Mouse (Mus musculus) limb, embryonic 13.5 days (tissue): Measurements from ENCODE around the gene Tmtc4. TPM values are rescaled to one million over a fixed set of nuclear protein-coding genes. Genes with fewer than 3 reads are reported as not detected.
A peak's percentile ranks its signal among the peaks of the same experiment; 100 is the strongest.

ENCODE experiments used
- ATAC-seq: fragments of 200-750 bp; cut with Nextera tagmentation; 2 replicates; pipeline ENCODE4 v1.8.0; 2017; ENCODE audit warnings: low read depth, moderate number of reproducible peaks, moderate TSS enrichment; ENCODE audit not compliant: low FRiP score
- H3K27ac ChIP-seq: fragments of 300-500 bp; sonication (generic); 2 replicates; pipeline ENCODE4 v1.5.1; 2015; ENCODE audit warnings: inconsistent platforms, mild to moderate bottlenecking, moderate library complexity
- H3K27me3 ChIP-seq: fragments of 300-500 bp; sonication (generic); 2 replicates; pipeline ENCODE4 v1.6.1; 2015; ENCODE audit warnings: mild to moderate bottlenecking, inconsistent platforms
- H3K36me3 ChIP-seq: fragments of 300-500 bp; sonication (generic); 2 replicates; pipeline ENCODE4 v1.6.1; 2015; ENCODE audit warnings: inconsistent platforms, mild to moderate bottlenecking, moderate library complexity
- H3K4me1 ChIP-seq: fragments of 300-500 bp; sonication (generic); 2 replicates; pipeline ENCODE4 v1.6.1; 2015; ENCODE audit warnings: inconsistent platforms
- H3K4me2 ChIP-seq: fragments of 300-500 bp; sonication (generic); replicated peaks from 2 replicates; pipeline ENCODE4 v1.6.1; 2015; ENCODE audit warnings: inconsistent platforms, mild to moderate bottlenecking, moderate library complexity
- H3K4me3 ChIP-seq: fragments of 300-500 bp; sonication (generic); 2 replicates; pipeline ENCODE4 v1.5.1; 2015; ENCODE audit warnings: moderate library complexity, mild to moderate bottlenecking, inconsistent platforms
- H3K9ac ChIP-seq: fragments of 300-500 bp; sonication (generic); 2 replicates; pipeline ENCODE4 v1.6.1; 2015; ENCODE audit warnings: mild to moderate bottlenecking, inconsistent platforms
- H3K9me3 ChIP-seq: fragments of 300-500 bp; sonication (generic); 2 replicates; pipeline ENCODE4 v1.6.1; 2016; ENCODE audit warnings: inconsistent platforms
- WGBS: fragments of 180-500 bp; shearing (Covaris S2); methylation state at CpG from one replicate; pipeline ENCODE4 v1.1.7; 2015; 5-methylcytosine and 5-hydroxymethylcytosine counted together
- polyA plus RNA-seq: library from polyadenylated mRNA; unstranded; fragments of >200 nt; fragmentation: Nextera tagmentation; extraction: Ambion mirVana; gene quantifications from 2 replicates; pipeline ENCODE4 v1.2.1, GENCODE M21; 2015

The Tmtc4 gene
- polyA plus RNA-seq, 1 experiment from 2014 or later: 27.3 TPM

- H3K4me1 ChIP-seq: peaks cover 18% of the 10 kb centered on the region
- no peak for ATAC-seq
- H3K9ac ChIP-seq: no peak overlapping the region
- H3K27ac ChIP-seq: no peak overlapping the region
- H3K27me3 ChIP-seq: no peaks in the 10 kb centered on the region
- no peak overlapping the region for H3K4me2 ChIP-seq
- H3K9me3 ChIP-seq: no peaks in the 10 kb centered on the region
- no peak overlapping the region for H3K4me3 ChIP-seq
- H3K36me3 ChIP-seq: no peaks in the 10 kb centered on the region
Measured at GRCm38 (mm10) chr14:122898550-122898949, 85.3 kb downstream of the Tmtc4 start.

DNA sequence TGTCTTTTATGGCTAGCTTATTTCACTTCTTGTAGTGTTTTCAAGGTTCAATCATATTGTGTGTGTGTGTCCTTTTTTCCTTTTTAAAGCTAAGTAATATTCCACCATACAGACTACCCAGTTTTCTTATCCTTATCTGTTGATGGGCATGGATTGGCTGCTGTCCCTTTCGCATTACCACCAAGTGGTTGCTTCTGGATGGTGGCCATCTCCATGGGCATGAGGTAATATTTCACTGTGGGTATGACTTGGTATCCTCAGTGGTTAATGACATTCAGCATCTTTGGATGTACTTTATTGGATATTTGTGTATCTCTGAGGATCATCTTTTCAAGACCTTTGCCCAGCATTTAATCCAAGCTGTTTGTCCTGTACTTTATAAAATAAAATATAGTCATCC lies 87.7 kb downstream of the Tmtc4 start:
- Histone ChIP-seq H3K27ac (no peak overlapping the region), H3K4me1 (peaks cover 5% of the 10 kb centered on the region; the same call in 1 of the 2 replicates), H3K36me3 (peaks cover 10% of the 10 kb centered on the region), H3K9ac (no peak overlapping the region), H3K9me3 (no peaks in the 10 kb centered on the region), H3K4me2 (no peak overlapping the region), H3K4me3 (no peak overlapping the region), H3K27me3 (no peaks in the 10 kb centered on the region)
- ATAC-seq: no peak
- WGBS: 95% methylated on average over 1 of the region's 1 CpGs

DNA sequence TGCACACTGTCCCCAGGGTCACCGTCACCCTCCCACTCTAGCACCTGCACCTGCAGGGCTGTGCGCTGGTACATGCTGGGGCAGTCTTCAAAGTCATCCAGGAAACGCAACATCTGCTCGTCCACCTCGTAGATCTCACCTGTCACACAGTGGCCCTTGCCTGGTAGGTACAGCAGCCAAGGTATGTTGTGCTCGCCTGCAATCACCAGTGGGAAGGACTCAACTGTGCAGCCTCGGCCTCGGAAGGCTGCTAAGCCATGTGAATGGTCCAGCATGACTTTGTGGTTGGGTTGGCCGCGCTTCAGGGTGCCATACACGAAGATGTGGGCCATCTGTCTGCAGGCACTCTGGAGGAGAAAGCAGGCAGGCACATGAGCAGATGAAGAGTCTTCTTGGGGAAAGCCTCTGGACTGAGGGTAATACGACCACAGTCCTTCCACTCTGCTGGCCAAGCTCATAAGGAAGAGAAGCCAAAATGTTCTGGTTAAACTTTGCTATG lies 92.3 kb downstream of the Tmtc4 start:
- no peak for ATAC-seq
- H3K36me3 ChIP-seq: peaks cover 10% of the 10 kb centered on the region
- no peak overlapping the region for H3K4me2 ChIP-seq
- WGBS: 89% methylated on average over 12 of the region's 12 CpGs
- no peak overlapping the region for H3K27ac ChIP-seq
- no peaks in the 10 kb centered on the region for H3K4me1 ChIP-seq
- no peaks in the 10 kb centered on the region for H3K27me3 ChIP-seq
- H3K9ac ChIP-seq: no peak overlapping the region
- no peak overlapping the region for H3K4me3 ChIP-seq
- H3K9me3 ChIP-seq: no peaks in the 10 kb centered on the region

DNA sequence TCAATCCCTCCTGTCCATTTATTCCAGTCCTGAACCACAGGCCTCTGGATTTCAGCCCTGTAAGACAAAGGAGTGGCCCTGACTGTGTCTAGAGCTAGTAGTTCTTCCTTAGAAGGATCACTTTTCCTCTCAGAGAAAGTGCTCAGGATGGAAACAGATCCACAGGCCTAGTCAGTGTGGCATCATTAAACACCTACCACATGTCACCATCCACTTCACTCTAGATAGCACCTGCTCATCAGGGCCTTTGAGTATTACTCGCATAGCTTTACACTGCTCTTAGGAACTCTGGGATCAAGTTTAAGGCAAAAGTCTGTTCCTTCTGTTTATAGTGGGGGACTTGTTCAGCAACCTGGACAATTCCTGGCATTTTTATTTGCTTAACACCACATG lies 95.4 kb downstream of the Tmtc4 start:
- WGBS: 69% methylated on average over 1 of the region's 1 CpGs
- Histone ChIP-seq H3K36me3 (peaks cover 10% of the 10 kb centered on the region), H3K4me3 (no peak overlapping the region), H3K9ac (no peak overlapping the region), H3K27me3 (no peaks in the 10 kb centered on the region; the same call in 1 of the 2 replicates), H3K9me3 (no peaks in the 10 kb centered on the region), H3K27ac (no peak overlapping the region), H3K4me1 (peaks cover 1% of the 10 kb centered on the region; the same call in 1 of the 2 replicates), H3K4me2 (no peak overlapping the region)
- ATAC-seq: no peak

DNA sequence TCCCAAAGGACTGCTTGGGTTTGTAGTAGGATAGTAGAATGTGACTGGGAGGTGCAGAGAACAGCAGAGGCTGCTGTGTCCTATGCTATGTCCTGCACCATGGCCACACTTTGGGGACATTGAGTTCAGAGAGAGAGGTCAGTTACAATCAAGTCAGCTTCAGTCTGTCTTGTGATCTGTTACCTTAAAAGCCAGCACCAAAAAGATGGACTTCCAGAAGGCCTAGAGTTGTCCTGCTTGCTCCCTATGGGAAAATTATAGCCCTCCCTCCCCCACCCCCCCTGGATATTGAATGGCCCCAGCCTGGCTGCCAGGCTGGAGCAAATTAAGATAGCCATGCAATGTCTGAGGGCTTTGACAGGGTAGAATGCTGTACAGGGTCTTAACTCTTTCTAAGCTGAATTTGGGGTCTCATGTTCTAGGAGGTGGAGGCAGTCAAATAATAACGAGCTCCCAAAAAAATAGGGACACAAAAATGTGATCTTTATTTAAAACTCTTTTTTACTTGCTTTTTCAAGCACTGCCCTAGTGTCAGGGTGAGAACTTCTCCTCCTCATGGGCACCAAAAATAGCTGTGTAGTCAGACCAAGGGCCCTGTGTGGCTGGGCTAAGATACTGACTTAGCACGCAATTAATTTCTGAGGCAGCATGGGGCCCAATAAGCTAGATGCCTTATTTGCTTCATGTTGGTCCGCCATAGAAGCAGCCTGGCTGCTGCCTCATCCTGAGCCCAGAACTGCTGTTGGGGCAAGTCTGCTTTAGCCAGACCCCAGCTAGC lies 95.9 kb downstream of the Tmtc4 start:
- no peak overlapping the region for H3K4me3 ChIP-seq
- no peaks in the 10 kb centered on the region; the same call in 1 of the 2 replicates for H3K27me3 ChIP-seq
- peaks cover 7% of the 10 kb centered on the region for H3K4me1 ChIP-seq
- H3K36me3 ChIP-seq: peaks cover 10% of the 10 kb centered on the region
- WGBS: 52% methylated on average over 3 of the region's 3 CpGs
- no peak overlapping the region for H3K9ac ChIP-seq
- no peak overlapping the region for H3K4me2 ChIP-seq
- H3K27ac ChIP-seq: no peak overlapping the region
- no peaks in the 10 kb centered on the region for H3K9me3 ChIP-seq
- ATAC-seq: no peak

DNA sequence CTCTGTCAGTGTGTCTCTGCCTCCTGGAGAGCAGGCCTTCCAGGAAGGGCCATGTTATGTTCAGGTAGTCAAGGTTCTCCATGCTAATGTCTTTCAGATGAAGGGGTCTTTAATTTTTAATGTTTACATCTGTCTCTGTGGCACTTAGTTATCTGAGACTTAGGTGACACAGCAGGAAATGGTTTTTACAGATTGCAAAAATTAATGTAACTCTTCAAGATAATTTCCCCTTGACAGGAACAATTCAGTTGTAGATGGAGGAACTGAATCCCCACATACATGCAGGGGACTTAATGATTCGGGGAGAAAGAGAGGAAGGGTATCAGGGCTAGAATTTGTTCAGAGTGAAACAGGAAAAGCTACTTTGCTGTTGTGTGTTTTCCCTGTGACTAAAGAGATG lies 96.6 kb downstream of the Tmtc4 start:
- H3K36me3 ChIP-seq: peaks cover 10% of the 10 kb centered on the region
- H3K27me3 ChIP-seq: no peaks in the 10 kb centered on the region; the same call in 1 of the 2 replicates
- WGBS: 74% methylated on average over 1 of the region's 1 CpGs
- no peak overlapping the region for H3K27ac ChIP-seq
- H3K4me3 ChIP-seq: no peak overlapping the region
- H3K4me1 ChIP-seq: peaks cover 13% of the 10 kb centered on the region
- no peak overlapping the region for H3K4me2 ChIP-seq
- H3K9me3 ChIP-seq: no peaks in the 10 kb centered on the region
- no peak for ATAC-seq
- H3K9ac ChIP-seq: no peak overlapping the region

DNA sequence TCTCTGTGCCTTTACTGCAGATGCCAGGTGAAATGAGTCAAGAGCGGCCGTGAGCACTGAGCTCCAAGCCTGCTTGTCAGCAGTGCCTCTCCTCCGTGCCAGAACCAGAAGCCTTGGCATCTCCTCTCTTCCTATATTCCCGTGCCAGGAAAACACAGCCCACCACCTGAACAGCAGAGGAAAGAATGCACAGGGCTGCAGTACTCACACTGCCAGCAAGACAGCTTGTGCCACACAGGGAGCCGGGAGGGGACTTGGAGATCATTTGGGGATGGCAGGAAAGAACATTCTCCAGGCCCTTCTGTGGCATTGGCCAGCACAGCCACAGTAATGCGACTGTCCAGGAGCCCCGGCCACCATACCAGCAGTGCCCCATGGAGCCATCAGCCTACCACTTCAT lies 97.9 kb downstream of the Tmtc4 start:
- WGBS: 85% methylated on average over 7 of the region's 7 CpGs
- ATAC-seq: no peak
- no peak overlapping the region for H3K9ac ChIP-seq
- H3K27me3 ChIP-seq: no peaks in the 10 kb centered on the region; the same call in 1 of the 2 replicates
- peaks cover 21% of the 10 kb centered on the region for H3K4me1 ChIP-seq
- no peak overlapping the region for H3K27ac ChIP-seq
- no peaks in the 10 kb centered on the region for H3K9me3 ChIP-seq
- H3K36me3 ChIP-seq: no peaks in the 10 kb centered on the region; the same call in 1 of the 2 replicates
- H3K4me2 ChIP-seq: no peak overlapping the region
- no peak overlapping the region for H3K4me3 ChIP-seq

DNA sequence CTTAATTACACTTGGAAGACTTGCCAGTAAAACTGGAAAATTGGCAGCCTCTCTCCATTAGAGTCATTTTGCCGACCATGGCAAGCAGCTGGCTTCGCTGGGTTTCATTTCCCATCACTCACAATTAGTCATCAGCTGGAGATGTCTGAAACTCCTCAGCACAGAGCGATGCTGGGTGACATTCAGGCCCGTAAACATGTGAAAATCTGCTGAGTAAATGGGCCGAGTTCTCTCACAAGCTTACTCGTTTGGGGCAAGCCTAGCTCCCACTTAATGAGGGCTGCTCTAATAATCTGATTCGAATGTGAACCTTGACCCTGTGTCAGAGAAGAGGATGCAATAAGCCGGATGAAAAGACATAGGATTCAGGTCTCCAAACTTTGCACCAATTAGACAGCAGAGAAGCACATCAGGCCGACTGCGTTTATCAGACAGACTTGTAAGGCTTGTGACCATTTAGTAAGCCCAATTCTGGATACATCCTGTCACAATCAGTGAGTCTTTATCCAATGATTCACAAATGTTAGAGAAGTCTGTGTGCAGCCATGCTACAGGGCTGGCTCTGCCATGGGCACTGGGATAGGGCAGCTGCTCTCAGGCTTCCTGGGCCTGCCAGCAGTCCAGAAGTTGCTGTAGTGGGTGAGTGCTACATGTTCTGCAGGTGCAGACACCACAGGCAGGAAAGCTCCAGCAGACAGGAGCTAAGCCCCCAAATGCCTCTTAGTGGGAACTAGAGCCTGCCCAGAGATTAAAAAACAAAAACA lies 99.8 kb downstream of the Tmtc4 start:
- Histone ChIP-seq H3K27ac (no peak overlapping the region), H3K4me3 (no peak overlapping the region), H3K9me3 (no peaks in the 10 kb centered on the region), H3K27me3 (peaks cover 4% of the 10 kb centered on the region), H3K9ac (no peak overlapping the region), H3K4me2 (no peak overlapping the region), H3K36me3 (no peaks in the 10 kb centered on the region; the same call in 1 of the 2 replicates), H3K4me1 (peaks cover 21% of the 10 kb centered on the region)
- ATAC-seq: no peak
- WGBS: 26% methylated on average over 10 of the region's 10 CpGs

GRCm38 (mm10) chr14:122883410-122883806 lies 100.4 kb downstream of the Tmtc4 start:
- whole genome bisulfite sequencing: 55% methylated on average over 4 of the region's 4 CpGs
- Histone ChIP-seq H3K27me3 (peaks cover 6% of the 10 kb centered on the region), H3K36me3 (no peaks in the 10 kb centered on the region; the same call in 1 of the 2 replicates), H3K4me1 (peaks cover 21% of the 10 kb centered on the region), H3K9me3 (no peaks in the 10 kb centered on the region), H3K27ac (no peak overlapping the region), H3K4me3 (no peak overlapping the region), H3K4me2 (no peak overlapping the region), H3K9ac (no peak overlapping the region)
- no peak for ATAC-seq

DNA sequence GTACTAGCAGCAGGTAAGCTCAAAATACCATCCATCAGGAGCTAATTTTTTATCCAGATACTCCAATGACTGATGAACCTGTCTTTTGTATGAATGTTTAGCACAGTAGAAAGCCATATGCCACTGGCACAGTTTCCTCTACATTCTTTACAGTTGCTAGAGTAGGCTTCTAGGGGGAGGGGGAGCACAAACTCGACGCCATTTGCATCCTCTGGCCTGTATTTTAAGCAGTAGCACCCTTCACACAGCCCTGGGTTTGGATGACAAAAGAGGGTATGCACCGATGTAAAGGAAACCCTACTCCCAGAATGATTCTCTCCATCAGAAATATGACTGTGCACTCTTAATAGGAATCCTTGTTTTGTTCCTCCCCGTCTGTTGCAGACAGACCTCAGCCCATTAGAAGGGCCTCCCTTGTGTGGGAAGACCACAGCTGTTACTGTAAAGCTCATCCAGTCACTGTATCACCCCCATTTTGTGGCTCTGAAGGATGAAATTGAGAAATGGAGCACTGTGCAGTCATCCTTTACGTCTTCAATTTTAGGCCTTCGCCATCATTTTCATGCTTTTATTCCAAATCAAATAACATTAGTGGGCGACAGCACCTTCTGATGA lies 100.9 kb downstream of the Tmtc4 start:
- H3K9ac ChIP-seq: no peak overlapping the region; the same call in 1 of the 2 replicates
- peaks cover 9% of the 10 kb centered on the region for H3K27me3 ChIP-seq
- H3K36me3 ChIP-seq: no peaks in the 10 kb centered on the region; the same call in 1 of the 2 replicates
- ATAC-seq: no peak
- no peaks in the 10 kb centered on the region for H3K9me3 ChIP-seq
- H3K4me1 ChIP-seq: peaks cover 21% of the 10 kb centered on the region
- 62% methylated on average over 7 of the region's 7 CpGs for WGBS
- no peak overlapping the region for H3K27ac ChIP-seq
- no peak overlapping the region for H3K4me3 ChIP-seq
- no peak overlapping the region for H3K4me2 ChIP-seq

- 31% methylated on average over 9 of the region's 9 CpGs for WGBS
- peak; percentile 21; the same call in 1 of the 2 replicates for ATAC-seq
Measured at GRCm38 (mm10) chr14:122882201-122882639, 101.6 kb downstream of the Tmtc4 start.

DNA sequence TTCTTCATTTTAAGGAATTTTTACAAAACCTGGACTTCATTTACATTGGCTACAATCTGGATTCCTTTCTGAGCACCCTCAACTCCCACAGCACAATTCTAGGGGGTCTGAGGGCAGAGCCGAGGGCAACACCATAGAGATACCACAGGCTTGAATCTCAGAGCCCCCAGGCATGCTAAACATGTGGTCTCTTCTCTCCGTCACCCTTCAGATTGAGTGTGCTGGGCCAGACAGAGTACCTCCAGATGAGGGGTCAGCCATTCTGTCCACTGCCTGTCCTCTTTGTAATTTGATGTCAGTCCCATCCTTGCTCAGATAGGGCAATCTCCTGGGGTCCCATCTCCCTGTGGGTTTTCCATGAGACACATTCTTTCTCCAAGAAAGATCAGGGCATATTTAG lies 102.1 kb downstream of the Tmtc4 start:
- Histone ChIP-seq H3K27me3 (peaks cover 16% of the 10 kb centered on the region), H3K4me3 (no peak overlapping the region), H3K4me1 (peaks cover 21% of the 10 kb centered on the region), H3K9me3 (no peaks in the 10 kb centered on the region), H3K36me3 (no peaks in the 10 kb centered on the region; the same call in 1 of the 2 replicates), H3K27ac (no peak overlapping the region), H3K9ac (no peak overlapping the region; the same call in 1 of the 2 replicates), H3K4me2 (no peak overlapping the region)
- WGBS: 43% methylated on average over 2 of the region's 2 CpGs
- no peak for ATAC-seq

More at GRCm38 (mm10) chr14:122882201-122882639, 101.6 kb downstream of the Tmtc4 start:
- Histone ChIP-seq H3K4me1 (peaks cover 21% of the 10 kb centered on the region), H3K4me3 (no peak overlapping the region), H3K4me2 (no peak overlapping the region), H3K27ac (no peak overlapping the region), H3K36me3 (no peaks in the 10 kb centered on the region; the same call in 1 of the 2 replicates), H3K9me3 (no peaks in the 10 kb centered on the region), H3K27me3 (peaks cover 12% of the 10 kb centered on the region), H3K9ac (peak overlapping the region; percentile 4; the same call in 1 of the 2 replicates)
